Mouse (Mus musculus): ENCODE measurements at regions not wholly inside any gene's neighbourhood (a gene's known extent, or its start where the extent isn't known, plus 50 kb on each side); places are given as distances from the start of the nearest gene placed in this dataset. TPM values are rescaled to one million over a fixed set of nuclear protein-coding genes. Genes with fewer than 3 reads are reported as not detected.
A peak's percentile ranks its signal among the peaks of the same experiment; 100 is the strongest.

- no peak overlapping the region for H3K27ac ChIP-seq (replicated peaks)
- H3K4me3 ChIP-seq, result no peak overlapping the region
- H3K9me3 ChIP-seq, result no peaks in the 10 kb centered on the region; the same call in 1 of the 2 replicates
- H3K4me1 ChIP-seq, result peaks cover 18% of the 10 kb centered on the region
- no peaks in the 10 kb centered on the region for H3K36me3 ChIP-seq (replicated peaks)
- WGBS, result 55% methylated on average over 2 of the region's 2 CpGs
- peaks cover 15% of the 10 kb centered on the region; the same call in 1 of the 2 replicates for H3K27me3 ChIP-seq (replicated peaks; ENCODE audit: low read depth, poor library complexity, severe bottlenecking)
- no peak for DNase-seq (ENCODE audit: low spot score)
Observed at GRCm38 (mm10) chr8:107876455-107876854, 66.0 kb upstream of the Zfhx3 start.

GRCm38 (mm10) chr8:107881851-107882250 lies 60.6 kb upstream of the Zfhx3 start:
- Histone ChIP-seq H3K27ac (replicated peaks) (no peak overlapping the region), H3K4me1 (peaks cover 25% of the 10 kb centered on the region), H3K4me3 (no peak overlapping the region), H3K27me3 (replicated peaks; ENCODE audit: low read depth, poor library complexity, severe bottlenecking) (peaks cover 15% of the 10 kb centered on the region; the same call in 1 of the 2 replicates), H3K36me3 (replicated peaks) (no peaks in the 10 kb centered on the region), H3K9me3 (no peaks in the 10 kb centered on the region)
- 24% methylated on average over 7 of the region's 7 CpGs for WGBS
- peak; percentile 73 for DNase-seq (ENCODE audit: low spot score)

- WGBS, result 41% methylated on average over 7 of the region's 7 CpGs
- no peaks in the 10 kb centered on the region for H3K9me3 ChIP-seq
- H3K4me1 ChIP-seq, result peaks cover 30% of the 10 kb centered on the region
- no peaks in the 10 kb centered on the region for H3K27me3 ChIP-seq (replicated peaks; ENCODE audit: low read depth, poor library complexity, severe bottlenecking)
- no peaks in the 10 kb centered on the region for H3K36me3 ChIP-seq (replicated peaks)
- H3K27ac ChIP-seq (replicated peaks), result peak overlapping the region; percentile 68
- no peak for DNase-seq (ENCODE audit: low spot score)
- H3K4me3 ChIP-seq, result no peak overlapping the region
Observed at GRCm38 (mm10) chr8:107885547-107885946, 56.9 kb upstream of the Zfhx3 start.

- Histone ChIP-seq H3K4me1 (peaks cover 32% of the 10 kb centered on the region), H3K9me3 (no peaks in the 10 kb centered on the region), H3K36me3 (replicated peaks) (no peaks in the 10 kb centered on the region), H3K27ac (replicated peaks) (peak overlapping the region; percentile 68), H3K4me3 (no peak overlapping the region), H3K27me3 (replicated peaks; ENCODE audit: low read depth, poor library complexity, severe bottlenecking) (no peaks in the 10 kb centered on the region)
- WGBS, result 61% methylated on average over 5 of the region's 5 CpGs
- DNase-seq (ENCODE audit: low spot score), result peak; percentile 73
Observed at GRCm38 (mm10) chr8:107885971-107886370, 56.5 kb upstream of the Zfhx3 start.

GRCm38 (mm10) chr8:107886516-107887253 lies 55.8 kb upstream of the Zfhx3 start:
- H3K9me3 ChIP-seq, result no peaks in the 10 kb centered on the region
- 84% methylated on average over 19 of the region's 19 CpGs for WGBS
- no peak for DNase-seq (ENCODE audit: low spot score)
- no peaks in the 10 kb centered on the region for H3K36me3 ChIP-seq (replicated peaks)
- peak overlapping the region; percentile 68 for H3K27ac ChIP-seq (replicated peaks)
- H3K4me3 ChIP-seq, result no peak overlapping the region
- H3K4me1 ChIP-seq, result peaks cover 33% of the 10 kb centered on the region
- no peaks in the 10 kb centered on the region for H3K27me3 ChIP-seq (replicated peaks; ENCODE audit: low read depth, poor library complexity, severe bottlenecking)

GRCm38 (mm10) chr8:107887333-107887732 lies 55.1 kb upstream of the Zfhx3 start:
- DNase-seq (ENCODE audit: low spot score), result peak; percentile 61
- Histone ChIP-seq H3K9me3 (no peaks in the 10 kb centered on the region), H3K4me1 (peaks cover 33% of the 10 kb centered on the region), H3K27ac (replicated peaks) (peak overlapping the region; percentile 68), H3K4me3 (no peak overlapping the region), H3K27me3 (replicated peaks; ENCODE audit: low read depth, poor library complexity, severe bottlenecking) (no peaks in the 10 kb centered on the region), H3K36me3 (replicated peaks) (no peaks in the 10 kb centered on the region)
- 36% methylated on average over 10 of the region's 10 CpGs for whole genome bisulfite sequencing

- Histone ChIP-seq H3K4me3 (no peak overlapping the region), H3K9me3 (no peaks in the 10 kb centered on the region), H3K27me3 (replicated peaks; ENCODE audit: low read depth, poor library complexity, severe bottlenecking) (no peaks in the 10 kb centered on the region), H3K36me3 (replicated peaks) (no peaks in the 10 kb centered on the region), H3K27ac (replicated peaks) (peak overlapping the region; percentile 54; the same call in 1 of the 2 replicates), H3K4me1 (peaks cover 24% of the 10 kb centered on the region)
- no peak for DNase-seq (ENCODE audit: low spot score)
- WGBS, result 84% methylated on average over 5 of the region's 5 CpGs
Observed at GRCm38 (mm10) chr8:107890922-107891321, 51.5 kb upstream of the Zfhx3 start.

Small RNAs in the stretch of these regions (microRNA-seq; reads per million reads assigned to microRNA genes)
- gene Gm22825 (not detected), gene Gm23646 (not detected)

Measured in embryonic facial prominence, embryonic 10.5 days (tissue).